Mouse (Mus musculus) CH12.LX (cell line): Measurements from ENCODE around the gene Letmd1.

ENCODE experiments used
- CTCF ChIP-seq, 2 experiments: IDR thresholded peaks in 1 of 2; conservative IDR thresholded peaks in 1 of 2; 2 replicates each; pipeline ENCODE4 v1.5.1; 2011 to 2012; ENCODE audit warnings: low read depth in 2 of 2, low read length in 2 of 2, improper control_type of control experiment in 1 of 2, inconsistent platforms in 1 of 2, mild to moderate bottlenecking in 1 of 2, moderate library complexity in 1 of 2
- E2F4 ChIP-seq: IDR thresholded peaks from 2 replicates; pipeline ENCODE4 v1.6.1; 2011; ENCODE audit warnings: low read depth, low read length, improper control_type of control experiment; ENCODE audit not compliant: insufficient replicate concordance
- POLR2A ChIP-seq: IDR thresholded peaks from 2 replicates; pipeline ENCODE4 v1.6.1; 2011; ENCODE audit warnings: low read depth, mild to moderate bottlenecking, improper control_type of control experiment, low read length
- POLR2AphosphoS2 ChIP-seq: IDR thresholded peaks from 2 replicates; pipeline ENCODE4 v1.6.1; 2011; ENCODE audit warnings: low read depth, low read length, improper control_type of control experiment
- SMC3 ChIP-seq: IDR thresholded peaks from 2 replicates; pipeline ENCODE4 v1.6.1; 2011; ENCODE audit warnings: low read depth, low read length, improper control_type of control experiment

- TF ChIP-seq SMC3: no peak
- no peak for TF ChIP-seq E2F4
- no peak for TF ChIP-seq POLR2AphosphoS2
- TF ChIP-seq CTCF (conservative IDR thresholded peaks at IDR 0.05 in 1 of 2, IDR thresholded peaks at IDR 0.05 in 1 of 2; ENCODE audit: low read depth in 2 of 2, low read length in 2 of 2): no peak
- no peak for TF ChIP-seq POLR2A
Observed at GRCm38 (mm10) chr15:100419311-100419710, 49.5 kb upstream of the Letmd1 start.
